Mouse (Mus musculus): ENCODE measurements at regions not wholly inside any gene's neighbourhood (a gene's known extent, or its start where the extent isn't known, plus 50 kb on each side); places are given as distances from the start of the nearest gene placed in this dataset.

DNA sequence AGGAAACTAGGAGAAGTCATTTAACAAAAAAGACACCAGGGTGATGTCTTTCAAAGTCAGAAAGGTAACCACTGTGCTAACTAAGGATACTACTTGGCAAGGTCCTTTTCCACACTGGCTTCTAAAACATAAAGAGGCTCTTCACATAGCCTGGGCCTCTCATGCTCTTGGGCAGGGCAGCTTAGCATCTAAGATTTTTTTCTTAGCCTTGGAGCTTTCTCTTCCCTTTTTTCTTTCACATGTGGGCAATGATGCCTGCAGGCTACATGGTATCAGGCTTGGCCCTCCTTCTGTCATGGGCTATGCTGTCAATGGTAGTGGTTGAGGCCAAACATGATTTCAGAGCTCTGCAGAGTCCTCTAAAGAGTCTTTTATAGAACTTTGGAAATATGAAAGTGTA, 60.6 kb downstream of the Serpinb6d start:
- DNase-seq (ENCODE audit: low spot score), result no peak

DNA sequence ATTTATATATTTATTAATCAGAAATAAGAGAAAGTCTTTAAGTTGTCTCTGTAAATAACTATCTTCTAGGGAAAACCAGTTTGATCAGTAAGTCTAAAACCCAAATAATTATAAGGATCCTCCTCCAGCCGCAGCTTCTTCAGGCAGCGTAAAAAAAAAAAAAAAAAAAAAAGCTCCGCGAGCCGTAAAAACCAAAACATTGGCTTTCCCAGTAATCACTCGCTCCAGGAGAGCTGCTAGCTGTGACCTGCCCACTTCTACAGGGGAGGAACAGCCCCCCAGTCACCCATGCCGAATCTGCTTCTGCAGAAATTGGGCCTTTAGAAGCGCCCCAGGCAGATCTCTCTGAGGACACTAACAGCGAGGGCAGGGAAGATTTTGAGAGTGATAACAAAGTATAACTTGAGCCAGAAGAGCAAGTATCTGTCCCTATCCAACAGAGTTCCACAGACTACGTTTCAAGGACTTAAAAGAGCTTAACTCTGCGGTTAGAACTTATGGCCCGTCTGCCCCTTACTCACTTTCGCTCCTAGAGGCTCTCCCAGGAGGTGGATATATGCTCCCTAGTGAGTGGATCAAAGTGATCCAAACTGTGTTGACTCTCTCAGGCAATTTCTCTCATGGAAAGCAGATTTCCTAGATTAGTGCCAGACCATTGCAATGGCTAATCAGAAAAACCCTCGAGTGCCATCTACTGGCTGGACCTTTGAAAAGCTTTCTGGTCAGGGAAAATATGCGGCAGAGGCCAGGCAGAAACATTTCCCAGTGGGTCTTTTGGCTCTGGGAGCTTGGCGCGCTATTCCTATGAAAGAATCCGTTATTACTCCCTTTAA, 80.7 kb downstream of the Serpinb6e start:
- peak; percentile 49 for DNase-seq (ENCODE audit: low spot score)

DNA sequence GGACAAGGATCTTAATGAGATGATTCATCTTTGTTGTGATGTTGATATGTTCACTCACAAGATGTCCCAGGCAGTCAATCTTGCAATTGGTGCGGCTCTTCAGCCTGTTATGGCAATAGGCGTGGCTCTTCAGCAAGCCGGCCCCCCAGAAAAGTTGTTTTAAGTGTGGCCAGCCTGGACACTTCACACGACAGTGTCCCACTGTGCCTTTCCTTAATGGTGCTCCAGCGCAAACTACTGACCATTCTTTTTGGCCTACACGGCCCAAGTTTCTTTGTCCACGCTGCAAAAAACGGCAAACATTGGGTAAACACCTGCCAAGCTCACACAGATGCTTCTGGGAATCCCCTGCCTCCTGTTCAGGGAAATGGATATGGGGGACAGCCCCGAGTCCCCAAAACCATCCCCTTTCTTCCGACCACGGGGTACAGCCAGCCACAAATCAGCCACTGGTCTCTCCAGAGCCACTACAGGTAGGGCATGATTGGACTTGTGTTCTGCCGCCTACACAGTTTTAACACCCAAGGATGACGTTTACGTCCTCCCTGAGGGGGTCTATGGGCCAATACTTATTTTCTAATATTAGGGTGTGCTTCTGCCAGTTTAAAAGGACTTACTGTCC, 79.8 kb downstream of the Serpinb6e start:
- DNase-seq (ENCODE audit: low spot score), result no peak
